Mouse (Mus musculus) lung, postnatal 4 days (tissue): ENCODE data around the gene Pelo.
A peak's percentile ranks its signal among the peaks of the same experiment; 100 is the strongest.

ENCODE experiments used
- DNase-seq, 2 experiments: peaks; one replicate each; pipeline ENCODE4 v3.0.0; 2021

Gene Pelo

GRCm38 (mm10) chr13:115090069-115090976 lies at the start of gene Pelo:
Gene Pelo (minus strand): TSS chr13:115090186.
- peak; percentile 96 to 97 for DNase-seq

- no peak for DNase-seq
Measured at GRCm38 (mm10) chr13:115138513-115138912, 48.5 kb upstream of the Pelo start.

- no peak for DNase-seq
Measured at GRCm38 (mm10) chr13:115136761-115137160, 46.8 kb upstream of the Pelo start.

GRCm38 (mm10) chr13:115132435-115132834 lies 42.4 kb upstream of the Pelo start:
- no peak for DNase-seq

DNA sequence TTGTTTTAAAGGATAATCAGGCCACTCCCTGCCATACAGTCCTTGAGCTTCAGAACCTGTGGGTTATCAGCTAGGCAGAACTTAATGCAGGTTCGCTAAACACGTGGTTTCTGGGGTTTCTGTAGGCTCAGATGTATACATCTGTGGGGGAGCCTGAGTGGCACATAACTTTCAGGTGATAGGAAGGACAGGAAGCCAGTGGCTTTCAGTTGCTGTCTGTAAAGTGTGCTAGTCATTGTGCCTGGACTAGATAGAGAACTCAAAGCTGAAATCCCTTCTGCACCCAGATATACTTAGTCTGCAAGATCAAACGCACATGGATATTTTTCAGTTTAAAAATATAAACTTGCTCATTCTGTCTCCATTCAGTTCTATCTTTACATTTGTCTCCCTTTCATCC lies 41.4 kb upstream of the Pelo start:
- no peak for DNase-seq

GRCm38 (mm10) chr13:115130035-115130434 lies 40.0 kb upstream of the Pelo start:
- DNase-seq, result no peak

- no peak for DNase-seq
Measured at GRCm38 (mm10) chr13:115127826-115128225, 37.8 kb upstream of the Pelo start.

GRCm38 (mm10) chr13:115126534-115126933 lies 36.5 kb upstream of the Pelo start:
- DNase-seq, result no peak

DNA sequence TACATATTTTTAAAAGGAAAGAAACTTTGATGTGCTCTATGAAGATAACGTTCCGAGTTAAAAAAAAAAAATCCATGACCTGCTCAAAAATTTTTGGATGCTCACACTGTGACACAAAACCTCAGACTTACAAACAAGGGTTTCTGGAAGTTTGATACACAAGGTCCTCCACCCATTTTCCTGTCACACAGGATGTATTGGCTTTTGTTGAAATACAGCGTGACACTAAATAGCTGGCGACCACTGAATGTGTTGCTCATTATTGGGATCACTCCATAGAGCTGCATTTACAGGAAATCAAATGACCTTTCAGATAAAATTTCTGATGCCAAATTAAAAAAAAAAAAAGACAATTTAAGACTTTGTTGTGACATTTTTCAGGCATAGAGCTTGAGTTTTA lies 35.1 kb upstream of the Pelo start:
- DNase-seq, result no peak

- no peak for DNase-seq
Measured at GRCm38 (mm10) chr13:115124521-115124920, 34.5 kb upstream of the Pelo start.

GRCm38 (mm10) chr13:115118756-115119155 lies 28.8 kb upstream of the Pelo start:
- no peak for DNase-seq

- DNase-seq, result peak in 1 of 2 experiments; percentile 30
Measured at GRCm38 (mm10) chr13:115118195-115118594, 28.2 kb upstream of the Pelo start.

DNA sequence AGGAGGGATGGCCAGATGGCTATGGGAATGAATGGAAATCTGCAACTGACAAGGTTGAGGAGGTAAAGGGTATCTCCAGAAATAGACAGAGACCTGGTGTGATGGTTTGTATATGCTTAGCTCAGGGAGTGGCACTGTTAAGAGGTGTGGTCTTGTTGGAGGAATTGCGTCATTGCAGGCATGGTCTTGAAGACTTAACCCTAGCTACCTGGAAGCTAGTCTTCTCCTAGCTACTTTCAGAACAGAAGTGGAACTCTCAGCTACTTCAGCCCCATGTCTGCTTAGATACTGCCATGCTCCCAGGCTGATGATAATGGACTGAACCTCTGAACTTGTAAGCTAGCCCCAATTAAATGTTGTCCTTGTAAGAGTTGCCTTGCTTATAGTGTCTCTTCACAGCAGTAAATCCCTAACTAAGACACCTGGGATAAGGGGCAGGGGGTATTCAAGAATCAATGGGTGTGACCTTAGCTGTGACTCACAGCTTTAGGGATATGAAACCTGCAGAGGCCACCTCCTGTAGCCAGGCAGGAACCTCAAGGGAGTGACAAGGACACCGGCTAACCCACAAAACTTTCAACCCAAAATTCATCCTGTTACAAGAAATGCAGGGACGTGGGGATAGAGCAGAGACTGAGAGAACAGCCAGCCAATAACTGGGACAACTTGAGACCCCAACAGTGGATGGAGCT lies 27.1 kb upstream of the Pelo start:
- no peak for DNase-seq

DNA sequence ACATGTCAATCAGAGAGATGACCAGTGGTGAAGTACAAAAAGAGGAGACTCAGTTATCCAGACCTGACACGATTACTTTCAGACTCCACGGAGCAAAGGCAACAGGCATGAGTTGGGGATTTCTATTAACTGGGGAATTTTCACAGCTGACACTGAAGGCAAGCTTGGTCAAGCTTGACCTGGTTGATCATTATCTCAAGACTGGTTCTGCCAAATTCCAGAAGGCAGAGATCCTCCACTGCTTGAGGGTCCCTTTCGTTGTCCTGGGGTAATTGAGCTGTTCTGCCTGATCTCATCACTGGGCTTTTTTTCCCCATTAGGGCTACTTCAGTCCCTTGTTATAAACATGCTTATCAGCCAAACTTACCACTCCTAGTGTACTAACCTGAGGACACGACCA lies 19.6 kb upstream of the Pelo start:
- no peak for DNase-seq

- DNase-seq, result no peak
Measured at GRCm38 (mm10) chr13:115107436-115107835, 17.4 kb upstream of the Pelo start.

GRCm38 (mm10) chr13:115106183-115106582 lies 16.2 kb upstream of the Pelo start:
- no peak for DNase-seq

DNA sequence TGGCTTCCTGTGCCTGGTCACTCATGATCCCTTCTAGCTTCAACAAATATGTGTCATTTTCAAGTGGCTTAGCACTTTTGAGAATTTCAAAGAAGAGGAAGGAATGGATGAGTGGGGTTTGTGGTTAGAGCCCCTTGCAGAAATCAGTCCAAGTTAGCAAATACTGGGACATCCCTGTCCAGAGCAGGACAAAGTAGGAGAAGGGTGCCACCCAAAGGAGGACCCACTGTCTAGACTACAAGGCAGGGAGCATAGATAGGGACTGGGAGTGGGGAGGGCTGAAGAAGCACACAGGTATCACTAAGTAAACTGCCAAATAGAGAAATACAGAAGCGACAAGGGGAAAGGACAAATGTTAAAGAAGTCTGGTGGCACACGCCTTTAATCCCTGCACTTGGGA lies 12.8 kb upstream of the Pelo start:
- DNase-seq, result no peak

GRCm38 (mm10) chr13:115101355-115102191 lies 11.6 kb upstream of the Pelo start, which contains the start of the genes Gm49395 and Itga1:
Gene Gm49395 (minus strand): TSS chr13:115101921.
Gene Itga1 (minus strand): TSS chr13:115101964.
- DNase-seq, result peak; percentile 88 to 94

GRCm38 (mm10) chr13:115100381-115101177 lies 10.6 kb upstream of the Pelo start:
- DNase-seq, result no peak

DNA sequence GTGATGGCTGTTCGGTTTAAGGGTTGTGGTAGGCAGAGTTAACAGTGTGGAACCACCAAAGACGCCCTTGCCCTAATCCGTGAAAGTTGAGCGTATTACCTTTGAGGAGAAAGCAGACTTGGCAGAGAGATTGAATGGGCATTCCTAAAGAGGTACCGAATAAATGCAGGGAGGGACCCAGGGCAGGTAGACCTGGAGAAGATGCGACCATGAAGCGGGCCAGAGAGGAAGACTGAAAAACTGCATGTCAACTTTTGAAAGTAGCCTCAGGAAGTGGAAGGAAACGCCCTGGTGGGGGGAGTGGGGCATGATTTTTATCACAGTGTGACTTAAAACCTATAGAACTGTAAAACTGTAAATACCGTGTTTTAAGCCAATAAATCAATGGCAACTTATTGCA lies 9.4 kb upstream of the Pelo start:
- no peak for DNase-seq

DNA sequence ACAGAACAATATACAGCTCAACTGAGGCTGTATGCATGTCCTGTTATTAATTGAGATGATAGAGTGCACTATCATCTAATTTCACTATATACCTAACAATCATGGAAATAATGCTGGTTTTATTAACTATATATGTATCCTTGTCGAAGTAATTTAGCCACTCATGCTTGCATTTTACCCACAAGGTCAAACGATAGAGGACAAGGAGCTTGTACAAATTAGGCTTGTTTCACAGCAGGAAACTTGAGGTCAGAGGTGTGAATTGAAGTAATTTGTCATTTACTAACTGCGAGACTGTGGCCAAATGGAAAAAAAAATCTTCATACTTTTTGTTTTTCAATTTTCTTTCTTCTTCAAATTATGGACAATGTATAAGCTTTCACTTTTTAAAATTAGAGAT lies 8.2 kb upstream of the Pelo start:
- no peak for DNase-seq

DNA sequence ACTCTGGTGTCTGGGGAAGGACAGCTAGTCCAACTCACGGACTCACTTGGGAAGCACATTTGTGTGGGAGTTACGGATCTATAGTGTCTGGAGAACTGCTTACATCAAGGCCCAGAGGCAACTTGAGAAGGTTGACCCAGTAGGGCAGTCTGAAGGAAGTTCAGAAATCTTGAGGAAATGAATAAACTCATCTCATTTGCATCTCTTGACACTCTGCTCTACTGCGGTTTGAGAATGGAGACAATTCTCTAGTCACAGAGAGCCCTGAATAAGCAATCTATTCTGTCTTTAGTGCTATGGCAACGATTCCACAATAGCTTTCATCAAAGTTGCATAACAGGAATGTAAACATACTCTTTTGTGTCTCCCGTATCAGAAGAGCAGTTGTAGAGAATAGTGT lies 7.0 kb upstream of the Pelo start:
- no peak for DNase-seq
